Mouse (Mus musculus) neutrophil, adult 5-6 weeks (primary cell): ENCODE results near the gene Elane. TPM values are rescaled to one million over a fixed set of nuclear protein-coding genes. Genes with fewer than 3 reads are reported as not detected.

Experiments
- ATAC-seq: fragments of 151-379, 151-347 bp; 2 replicates; pipeline ENCODE4 v1.8.0; 2017; ENCODE audit warnings: mild to moderate bottlenecking, moderate TSS enrichment; ENCODE audit not compliant: insufficient number of reproducible peaks, poor library complexity, low FRiP score, severe bottlenecking; ENCODE audit errors: extremely low read depth
- total RNA-seq: library from RNA; stranded (forward); fragments of 200-1000 nt; gene quantifications from 2 replicates; pipeline ENCODE4 v1.2.3, GENCODE M21; 2017

The Elane gene
- total RNA-seq, 1 experiment from 2014 or later, result not detected

DNA sequence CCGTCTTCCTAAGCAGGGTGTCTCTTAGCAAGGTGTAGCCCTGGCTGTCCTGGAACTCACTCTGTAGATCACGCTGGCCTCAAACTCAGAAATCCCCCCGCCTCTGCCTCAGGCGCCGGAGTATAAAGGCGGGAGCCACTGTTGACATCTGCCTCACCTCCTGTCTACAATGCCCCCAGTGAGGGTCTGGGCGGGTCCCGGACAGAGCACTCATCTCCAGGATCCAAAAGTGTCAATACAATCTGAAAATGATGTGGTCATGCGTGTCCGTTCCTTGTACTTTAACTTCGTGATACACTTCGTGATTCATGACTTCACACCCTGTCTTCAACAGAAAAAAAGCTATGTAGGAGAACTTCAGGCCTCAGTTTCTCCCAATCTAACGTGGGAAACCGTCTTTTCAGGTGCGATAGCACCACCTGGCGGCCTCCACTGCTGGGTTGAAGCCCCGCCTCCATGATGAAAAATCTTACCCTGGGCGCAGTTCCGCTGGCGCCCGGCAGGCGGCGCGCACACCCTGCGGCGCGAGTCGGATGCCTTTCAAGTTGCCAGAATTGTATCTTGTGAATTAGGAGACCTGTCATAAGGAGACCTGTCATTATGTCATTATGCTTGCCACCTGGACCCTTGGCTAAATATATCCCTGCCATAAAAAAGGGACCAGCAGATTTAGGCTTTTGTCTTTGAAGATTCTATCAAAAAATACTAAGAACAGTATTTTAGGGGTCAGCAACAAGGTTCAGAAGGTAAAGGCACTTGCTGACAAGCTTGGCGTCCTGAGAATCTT, 39.1 kb downstream of the Elane start:
- ATAC-seq, result peak; percentile 53

DNA sequence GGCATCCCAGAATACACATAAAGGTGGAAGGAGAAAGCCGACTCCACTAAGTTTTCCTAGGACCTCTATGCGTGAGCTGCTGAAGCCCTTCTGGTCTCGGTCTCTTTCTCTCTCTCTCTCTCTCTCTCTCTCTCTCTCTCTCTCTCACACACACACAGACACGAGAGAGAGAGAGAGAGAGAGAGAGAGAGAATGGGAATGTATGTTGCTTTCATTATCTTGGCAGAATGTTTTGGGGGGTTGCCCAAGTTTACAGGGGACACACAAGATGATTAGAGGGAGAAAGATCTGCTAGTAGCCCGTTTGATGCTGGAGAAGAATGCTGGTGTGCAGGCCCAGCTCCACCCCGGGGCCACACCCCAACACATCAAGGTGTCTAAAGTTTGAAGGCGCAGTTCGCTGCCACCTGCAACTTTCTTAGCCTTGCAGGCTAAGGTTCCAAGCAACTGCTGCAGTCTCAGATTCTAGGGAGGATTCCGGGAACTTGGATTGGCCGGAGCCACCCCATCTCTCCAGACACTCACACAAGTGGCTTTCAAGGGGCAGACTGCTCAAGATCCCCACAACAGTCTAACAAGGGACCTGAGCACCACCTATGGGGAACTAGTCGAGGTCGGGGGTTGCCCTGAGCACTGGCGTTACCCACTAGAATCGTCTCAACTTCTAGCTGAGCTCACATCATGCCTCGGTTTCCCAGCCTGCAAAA, 39.9 kb downstream of the Elane start:
- ATAC-seq, result no peak

DNA sequence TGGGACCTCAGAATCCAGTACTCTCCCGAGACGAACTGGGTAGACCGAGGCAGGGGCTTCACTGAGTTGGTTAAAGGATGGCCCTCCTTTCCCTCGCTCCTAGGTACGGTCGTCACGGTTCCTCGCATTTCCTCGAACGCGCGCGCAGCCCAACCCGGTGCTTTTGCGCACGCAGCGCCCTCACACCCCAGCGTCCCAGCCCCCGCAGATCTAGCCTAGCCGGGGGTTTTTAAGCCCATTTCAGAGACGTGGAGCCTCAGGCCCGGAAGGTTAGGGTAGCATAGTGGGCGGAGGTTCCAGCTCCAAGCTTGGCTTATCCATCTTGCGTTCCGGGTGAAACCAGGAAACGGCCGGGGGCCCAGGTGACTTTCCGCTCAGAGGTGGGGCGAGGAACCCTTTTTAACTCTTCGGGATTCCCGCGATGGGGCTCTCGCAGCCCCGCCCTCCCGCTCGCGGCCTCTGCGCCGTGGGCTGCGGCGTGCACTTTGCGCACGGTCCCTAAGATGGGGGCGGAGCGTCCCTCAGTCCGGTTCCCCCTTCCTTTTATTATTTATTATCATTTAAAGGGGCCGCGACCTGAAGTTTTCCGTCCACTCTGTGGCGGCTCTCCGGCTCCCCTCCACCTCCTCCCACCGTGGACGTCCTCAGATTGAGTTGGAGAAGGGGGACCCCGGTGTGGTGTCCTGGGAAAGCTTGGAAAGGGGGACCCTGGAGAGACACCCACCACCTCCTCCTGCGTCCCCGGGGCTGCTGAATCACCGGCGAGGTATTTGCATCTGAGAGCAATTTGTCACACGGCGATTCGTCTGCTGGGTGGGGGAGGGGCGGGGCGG, 40.7 kb downstream of the Elane start, which contains the start of gene Arid3a:
TSS of gene Arid3a (plus strand) at position 553 of the 833 bp plus-strand sequence.
- ATAC-seq, result peak; percentile 50

DNA sequence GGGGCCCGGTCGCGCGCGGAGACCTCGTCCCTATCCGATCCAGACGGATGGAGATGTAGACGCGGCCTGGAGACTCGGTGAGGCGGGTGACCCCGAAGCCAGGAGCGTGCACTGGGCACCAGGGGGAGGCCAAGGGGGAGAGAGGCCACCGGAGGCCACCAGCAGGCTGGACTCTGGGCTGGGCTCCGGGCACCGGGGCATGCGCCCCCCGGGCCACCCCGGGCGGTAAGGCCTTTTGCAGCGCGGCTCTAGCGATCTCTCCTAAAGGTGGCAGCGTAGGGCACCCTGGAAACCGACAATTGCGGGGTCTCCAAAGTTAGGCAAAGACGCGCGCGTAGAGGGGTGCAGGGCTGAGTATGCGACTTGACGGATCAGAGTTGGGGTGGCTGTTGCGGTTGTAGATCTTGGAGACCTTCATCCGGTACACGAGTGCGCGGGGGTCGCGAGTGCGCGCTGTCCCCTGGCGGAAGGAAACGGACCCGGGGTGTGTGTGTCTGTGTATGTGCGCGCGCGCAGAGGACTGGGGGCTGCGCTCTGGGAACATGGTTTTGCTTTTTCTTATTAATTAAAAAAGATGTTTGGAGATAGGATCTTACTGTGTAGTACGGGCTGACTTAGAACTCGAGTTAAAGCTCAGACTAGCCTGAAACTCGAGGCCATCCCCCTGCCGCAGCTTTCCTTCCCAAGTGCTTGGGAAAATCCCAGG, 41.4 kb downstream of the Elane start:
- no peak for ATAC-seq

DNA sequence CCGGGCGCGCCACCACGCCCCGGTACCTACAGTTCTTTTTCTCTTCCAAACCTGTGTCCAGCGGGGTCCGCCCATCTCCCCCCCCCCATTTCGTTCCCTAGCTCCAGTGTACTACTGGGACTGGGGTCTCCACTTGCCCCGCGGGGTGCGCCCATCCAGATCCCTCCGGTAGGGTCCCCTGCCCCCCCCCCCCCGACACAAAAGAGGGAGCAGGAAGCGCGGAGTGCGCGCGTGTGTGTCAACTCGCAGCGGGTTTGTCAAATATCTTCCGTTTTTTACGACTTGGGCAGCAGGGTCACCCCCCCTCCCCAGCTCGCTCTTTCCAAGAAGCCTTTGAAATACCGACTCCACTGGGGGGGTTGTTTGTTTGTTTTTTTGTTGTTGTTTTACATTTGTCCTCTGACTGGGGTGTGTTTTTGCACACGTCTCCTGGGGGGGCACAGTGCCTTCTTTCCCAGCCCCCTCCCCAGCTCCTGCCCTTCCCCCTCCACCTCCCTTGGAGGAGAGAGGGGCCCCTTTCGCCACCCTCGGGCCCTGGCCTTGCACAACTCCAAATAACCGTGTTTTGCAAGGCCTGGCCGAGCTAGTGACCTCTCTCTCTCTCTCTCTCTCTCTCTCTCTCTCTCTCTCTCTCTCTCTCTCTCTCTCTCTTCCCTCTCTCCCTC, 42.1 kb downstream of the Elane start:
- ATAC-seq, result peak; percentile 23; the same call in 1 of the 2 replicates

DNA sequence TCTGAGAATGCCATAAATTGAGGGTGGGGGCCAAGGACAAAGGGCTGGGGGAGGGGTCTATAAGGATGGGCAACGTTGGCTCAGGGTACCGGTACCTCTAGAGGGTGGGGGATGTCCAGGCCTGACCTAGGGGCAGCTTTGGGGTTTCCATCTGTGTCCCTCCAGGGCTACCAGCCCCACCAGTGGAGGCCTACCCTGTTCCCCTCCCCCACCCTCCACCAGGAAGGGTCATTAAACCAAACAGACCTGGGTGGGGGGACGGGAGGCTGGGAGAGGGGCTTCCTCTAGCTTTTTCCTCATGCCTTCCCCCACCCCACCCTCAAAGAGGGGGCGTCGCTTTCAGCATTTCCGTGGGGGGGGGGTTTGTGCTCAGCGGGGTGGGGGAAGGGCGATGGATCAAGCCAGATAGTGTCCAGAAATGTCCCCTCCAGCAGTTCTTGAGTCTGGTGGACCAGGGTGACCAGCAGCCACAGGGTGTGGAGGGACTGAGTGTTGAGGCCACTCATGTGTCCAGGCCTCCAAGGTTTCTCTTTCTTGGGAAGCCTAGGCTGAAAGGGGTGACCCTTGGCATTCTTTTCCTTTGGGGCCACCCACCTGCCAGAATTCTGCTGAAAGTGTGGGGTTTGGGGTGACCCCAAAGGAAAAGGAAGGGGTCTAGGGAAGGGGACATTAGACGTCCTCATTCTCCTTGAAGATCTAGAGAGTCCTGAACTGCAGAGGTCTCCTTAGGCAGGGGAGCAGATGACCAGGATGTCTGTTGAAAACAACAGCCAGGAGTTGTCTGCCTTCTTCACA, 43.1 kb downstream of the Elane start:
- ATAC-seq, result no peak

DNA sequence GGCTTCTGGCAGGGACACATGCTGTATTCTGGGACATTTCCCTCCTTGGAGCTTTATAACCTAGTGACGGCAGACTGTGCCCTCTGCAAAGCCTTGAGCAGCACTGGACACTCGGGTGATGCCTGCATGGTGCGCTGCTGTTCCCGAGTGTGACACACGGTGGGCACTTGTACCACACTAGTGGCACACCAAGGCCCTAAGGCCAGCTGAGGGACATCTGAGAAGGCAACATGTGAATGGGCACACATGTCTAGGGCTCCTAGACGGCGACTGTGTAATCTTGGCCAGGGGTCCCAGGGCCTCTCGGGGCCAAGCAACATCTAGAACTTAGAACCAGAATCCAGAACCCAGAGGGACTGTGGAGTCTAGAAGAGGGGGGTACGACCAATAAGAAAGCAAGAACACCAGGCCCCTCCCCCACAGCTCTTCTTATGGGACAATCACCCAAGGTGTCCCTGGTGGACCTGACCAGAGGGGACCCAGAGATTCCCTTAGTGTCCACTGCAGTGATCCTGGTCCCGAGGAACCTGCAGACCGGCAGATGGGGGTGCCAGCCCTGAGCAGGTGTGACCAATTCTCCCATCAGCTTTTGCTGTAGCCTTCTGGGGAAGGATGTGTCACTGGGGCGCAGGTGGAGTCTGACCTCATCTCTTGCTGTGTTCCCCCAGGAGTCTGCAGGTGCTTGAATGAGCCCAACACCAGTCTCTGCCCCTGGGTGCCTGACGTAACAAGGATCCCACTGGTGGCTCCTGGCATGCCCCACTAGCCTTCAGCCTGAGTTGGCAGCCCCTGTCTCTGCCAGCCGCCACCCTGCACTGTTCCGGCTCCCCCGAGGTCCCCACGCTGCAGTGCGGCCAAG, 44.1 kb downstream of the Elane start:
- no peak for ATAC-seq

DNA sequence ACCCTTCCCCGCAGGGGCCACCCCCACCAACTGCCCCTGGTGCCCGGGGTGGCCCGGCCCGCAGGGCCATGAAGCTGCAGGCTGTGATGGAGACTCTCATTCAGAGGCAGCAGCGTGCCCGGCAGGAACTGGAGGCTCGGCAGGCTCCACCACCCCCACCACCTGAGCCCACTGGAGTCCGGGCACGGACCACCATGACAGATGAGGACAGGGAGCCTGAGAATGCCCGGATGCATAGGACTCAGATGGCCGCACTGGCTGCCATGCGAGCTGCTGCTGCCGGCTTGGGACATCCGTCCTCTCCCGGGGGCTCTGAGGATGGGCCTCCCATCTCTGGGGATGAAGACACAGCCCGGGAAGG, 44.8 kb downstream of the Elane start:
- no peak for ATAC-seq

DNA sequence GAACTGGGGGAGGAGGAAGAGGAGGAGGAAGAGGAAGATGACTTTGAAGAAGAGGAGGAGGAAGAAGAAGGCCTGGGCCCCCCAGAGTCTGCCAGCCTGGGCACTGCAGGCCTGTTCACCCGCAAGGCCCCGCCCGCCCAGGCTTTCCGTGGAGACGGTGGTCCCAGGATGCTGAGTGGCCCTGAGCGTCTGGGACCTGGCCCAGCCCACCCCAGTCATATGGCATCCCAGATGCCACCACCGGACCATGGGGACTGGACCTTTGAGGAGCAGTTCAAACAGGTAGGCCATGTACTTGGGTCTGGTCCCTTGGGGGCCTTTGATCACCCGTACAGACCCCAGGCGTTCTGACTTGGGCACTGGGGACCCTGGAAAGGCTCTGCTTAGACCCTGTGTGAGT, 45.8 kb downstream of the Elane start:
- ATAC-seq, result no peak

DNA sequence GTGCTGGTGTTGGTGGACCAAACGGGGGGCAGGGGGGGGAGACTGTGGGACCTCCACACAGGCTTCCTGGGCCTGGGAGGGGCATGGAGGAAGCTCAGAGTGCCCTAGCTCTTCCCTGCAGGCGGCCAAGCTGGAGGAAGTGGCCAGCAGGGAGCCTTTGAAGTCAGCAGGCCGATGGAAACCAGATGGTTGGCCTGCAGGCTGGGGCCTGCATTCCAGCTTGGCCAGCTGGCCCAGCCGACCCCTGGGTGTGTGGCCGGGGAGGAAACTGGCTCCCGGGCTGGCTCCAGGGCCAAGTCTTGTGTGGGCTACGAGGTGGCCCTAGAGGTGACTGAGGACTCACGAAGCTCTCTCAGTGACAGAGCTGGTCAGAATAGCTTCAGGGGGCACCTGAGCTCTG, 46.7 kb downstream of the Elane start:
- ATAC-seq, result no peak

DNA sequence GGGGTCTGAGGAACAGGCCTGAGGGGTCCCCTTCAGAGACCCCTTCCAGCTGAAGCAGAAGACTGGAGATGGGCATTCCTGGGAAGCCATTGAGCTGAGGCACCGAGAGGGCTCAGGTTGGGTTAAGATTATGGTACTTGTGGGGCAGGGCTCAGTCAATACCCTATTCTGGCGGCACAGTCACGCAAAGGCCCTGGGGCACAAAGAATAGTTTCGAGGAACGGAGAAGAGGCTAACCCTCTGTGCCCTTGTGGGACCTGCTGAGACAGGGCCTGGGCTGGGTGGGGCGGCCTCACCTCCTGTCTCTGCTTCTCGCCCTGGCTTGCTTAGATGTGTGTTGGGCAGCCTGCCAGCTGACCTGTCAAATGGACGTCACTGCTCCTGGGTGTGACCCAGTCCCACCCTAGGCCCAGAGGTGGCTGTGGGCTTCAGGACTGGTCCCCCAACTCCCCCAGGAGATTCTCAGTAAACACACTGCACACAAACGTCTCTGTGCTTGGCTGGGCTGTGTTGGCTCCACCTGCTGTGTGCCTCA, 47.2 kb downstream of the Elane start:
- no peak for ATAC-seq

DNA sequence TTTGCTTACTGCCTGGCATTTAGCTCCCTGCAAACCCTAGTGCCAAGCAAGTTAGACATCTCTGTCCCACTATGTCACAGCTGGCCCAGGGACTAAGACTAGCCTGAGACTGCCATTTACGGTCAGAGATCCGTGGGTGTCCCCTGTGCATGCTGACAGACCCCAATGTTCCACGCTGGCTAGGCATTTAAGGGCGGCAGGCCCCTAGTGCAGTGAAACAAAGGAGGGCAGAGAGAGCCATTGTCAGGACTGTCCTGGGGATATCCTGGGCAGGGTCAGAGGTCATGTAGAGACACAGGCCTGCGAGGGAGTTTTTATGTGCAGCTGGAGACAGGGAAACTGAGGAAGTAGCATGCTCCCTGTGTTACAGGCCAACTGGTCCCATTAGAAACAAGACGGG, 47.8 kb downstream of the Elane start:
- ATAC-seq, result no peak

DNA sequence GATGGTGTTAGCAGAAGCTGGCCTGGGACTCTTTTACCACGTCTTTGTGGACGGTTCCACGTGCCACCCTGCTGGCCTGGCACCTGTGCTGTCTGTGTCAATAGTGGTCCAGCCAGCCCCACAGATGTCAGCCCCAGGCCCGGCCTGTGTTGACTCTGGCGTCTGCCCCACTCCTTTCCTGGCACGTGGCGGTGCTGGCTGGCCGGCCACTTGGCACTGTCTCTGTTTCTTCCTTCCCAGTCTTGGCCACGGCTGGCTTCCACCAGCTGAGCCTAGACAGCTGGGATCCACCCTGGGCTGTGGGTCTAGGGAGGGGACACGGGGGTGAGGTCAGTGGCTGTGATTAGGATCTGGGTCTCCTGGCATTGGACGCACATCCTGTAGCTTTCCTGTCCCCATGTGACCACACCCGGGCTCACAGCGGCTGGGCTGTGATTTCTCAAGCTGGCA, 48.2 kb downstream of the Elane start:
- ATAC-seq, result no peak

DNA sequence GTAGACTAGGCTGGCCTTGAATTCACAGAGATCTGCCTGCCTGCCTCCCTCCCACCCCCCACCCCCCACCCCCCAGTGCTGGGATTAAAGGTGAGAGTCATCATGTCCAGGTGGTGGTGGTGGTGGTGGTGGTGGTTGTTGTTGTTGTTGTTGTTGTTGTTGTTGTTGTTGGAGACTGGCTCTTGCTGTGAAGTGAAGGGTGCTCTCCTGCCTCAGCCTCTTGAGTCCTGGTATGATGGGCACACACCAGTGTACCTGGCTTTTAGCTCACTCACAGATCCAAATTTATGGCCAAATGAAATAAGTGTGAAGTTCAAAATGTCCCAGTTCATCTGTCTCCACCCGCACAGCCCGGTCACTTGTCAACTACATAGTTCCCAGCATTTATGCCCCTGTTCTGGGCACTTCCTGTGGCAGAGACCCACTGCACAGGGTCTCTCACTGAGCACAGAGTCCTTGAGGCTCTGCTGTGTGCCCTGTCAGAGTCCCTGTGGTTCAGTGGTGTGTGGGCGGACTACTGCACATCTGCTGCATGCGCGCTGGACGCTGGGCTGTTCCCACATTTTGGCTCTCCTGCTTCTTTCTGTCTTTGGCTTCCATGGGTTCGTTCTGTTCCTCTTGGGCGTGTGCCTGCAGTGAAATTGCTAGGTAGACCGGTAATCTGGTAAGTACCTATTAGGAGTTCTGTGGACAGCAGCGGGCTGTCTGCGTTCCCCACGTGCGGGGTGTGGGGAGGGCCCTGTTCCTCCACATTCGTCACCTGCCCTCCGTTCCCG, 48.9 kb downstream of the Elane start:
- ATAC-seq, result no peak

DNA sequence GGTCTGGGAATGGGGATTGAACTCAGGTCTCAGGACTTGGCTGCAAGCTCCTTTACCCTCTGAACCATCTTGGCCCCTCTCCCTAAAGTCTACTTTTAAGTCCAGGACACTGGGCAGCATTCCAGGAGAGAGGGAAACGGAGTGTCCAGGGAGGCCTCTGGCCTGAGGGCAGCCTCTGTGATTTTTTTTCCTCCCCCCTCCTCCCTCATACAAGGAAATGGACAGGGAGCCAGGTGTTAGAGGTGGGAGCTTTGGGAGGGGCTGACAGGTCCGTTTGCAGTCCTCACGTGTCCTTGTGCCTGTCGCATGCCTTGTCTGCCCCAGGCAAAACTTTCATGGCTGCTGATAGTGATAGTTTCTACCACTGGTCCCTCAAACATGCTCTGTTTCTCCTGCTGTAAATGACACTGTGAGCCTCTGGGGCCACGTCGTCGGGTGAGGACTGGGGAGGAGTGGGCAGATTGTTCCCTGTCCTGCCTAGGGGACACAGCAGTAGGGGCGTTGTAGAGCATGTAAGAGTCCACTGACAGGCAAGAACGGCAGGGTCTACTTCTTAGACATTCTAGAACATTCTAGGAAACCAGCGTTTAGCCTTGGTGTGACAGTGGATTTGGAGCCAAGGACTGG, 50.4 kb downstream of the Elane start:
- no peak for ATAC-seq
